Mouse (Mus musculus): ENCODE measurements around the gene Arvcf.
A peak's percentile ranks its signal among the peaks of the same experiment; 100 is the strongest.

Gene Arvcf

GRCm38 (mm10) chr16:18430641-18431212, 82.7 kb downstream of the Arvcf start:
- no peak for DNase-seq (ENCODE audit: low spot score)

DNA sequence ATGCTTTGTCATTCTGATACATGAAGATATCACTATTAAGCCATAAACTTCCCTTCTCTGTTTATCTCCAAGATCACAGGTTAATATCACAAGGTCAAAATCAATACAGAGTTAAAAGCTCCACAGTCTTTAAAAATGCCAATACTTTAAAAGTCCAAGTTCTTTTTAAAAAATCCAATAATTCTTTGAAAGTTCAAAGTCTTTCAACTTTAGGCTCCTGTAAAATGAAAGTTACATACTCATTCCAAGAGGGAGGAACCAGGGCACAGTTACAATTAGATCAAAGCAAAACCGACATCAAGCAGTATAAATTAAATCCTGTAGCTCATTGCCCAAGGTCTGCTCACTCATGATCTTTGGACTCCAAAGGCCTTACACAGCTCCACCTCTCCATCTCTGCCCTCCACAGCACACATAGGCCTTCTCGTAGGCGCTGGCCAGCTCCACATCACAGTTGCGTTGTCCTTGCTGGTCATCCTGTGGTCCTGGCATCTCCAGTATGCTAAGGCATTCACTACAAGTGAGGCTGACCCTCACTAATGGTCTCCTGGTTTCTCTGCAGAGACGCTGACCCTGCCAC, 85.4 kb downstream of the Arvcf start:
- no peak for DNase-seq (ENCODE audit: low spot score)

- DNase-seq (ENCODE audit: low spot score): no peak
These were observed 88.1 kb downstream of the Arvcf start for GRCm38 (mm10) chr16:18436128-18436527.

DNA sequence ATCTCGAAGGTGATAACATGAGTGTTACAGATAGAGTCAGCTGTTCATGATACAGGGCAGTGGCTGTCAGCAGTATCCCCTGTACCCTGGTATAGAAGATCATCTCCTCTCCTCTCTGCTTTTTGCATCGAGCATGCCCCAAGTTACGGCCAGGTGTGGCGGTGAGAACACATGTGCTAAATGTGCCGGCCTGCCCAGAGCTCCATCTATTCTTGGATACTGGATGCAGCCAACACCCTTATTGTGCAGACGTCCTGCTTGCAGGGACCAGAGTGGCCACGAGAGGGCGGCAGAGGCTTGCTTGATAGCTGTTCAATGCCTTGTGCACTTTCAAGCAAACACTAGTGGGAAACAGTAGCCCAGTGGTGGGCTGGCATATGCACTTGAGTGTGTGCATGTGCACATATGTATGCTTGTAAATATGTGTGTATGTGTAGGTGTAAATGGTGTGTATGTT, 95.4 kb downstream of the Arvcf start:
- DNase-seq (ENCODE audit: low spot score): peak; percentile 99

DNA sequence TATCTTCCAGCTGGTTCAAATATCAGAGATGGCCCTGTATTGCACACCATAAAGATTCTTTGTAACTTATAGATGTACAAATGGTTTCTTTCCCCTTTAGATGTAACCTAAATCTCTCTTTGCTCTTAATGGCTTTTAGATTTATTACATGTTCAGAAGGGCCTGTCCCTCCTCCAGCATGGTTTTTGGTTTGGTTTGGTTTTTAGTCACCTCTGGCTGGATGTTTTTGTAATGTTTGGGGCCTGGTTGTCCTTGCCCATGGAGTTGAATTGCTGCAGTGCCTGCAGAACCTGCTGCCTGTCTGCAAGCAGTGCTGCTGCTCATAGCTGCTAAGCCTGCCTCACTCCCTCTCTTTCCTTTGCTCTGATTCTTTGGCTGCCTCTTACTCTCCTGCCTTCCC, 99.3 kb downstream of the Arvcf start:
- no peak for DNase-seq (ENCODE audit: low spot score)

GRCm38 (mm10) chr16:18448104-18448503, 100.1 kb downstream of the Arvcf start:
- no peak for DNase-seq (ENCODE audit: low spot score)

- no peak for DNase-seq (ENCODE audit: low spot score)
These were observed 101.0 kb downstream of the Arvcf start for GRCm38 (mm10) chr16:18449005-18449404.

DNA sequence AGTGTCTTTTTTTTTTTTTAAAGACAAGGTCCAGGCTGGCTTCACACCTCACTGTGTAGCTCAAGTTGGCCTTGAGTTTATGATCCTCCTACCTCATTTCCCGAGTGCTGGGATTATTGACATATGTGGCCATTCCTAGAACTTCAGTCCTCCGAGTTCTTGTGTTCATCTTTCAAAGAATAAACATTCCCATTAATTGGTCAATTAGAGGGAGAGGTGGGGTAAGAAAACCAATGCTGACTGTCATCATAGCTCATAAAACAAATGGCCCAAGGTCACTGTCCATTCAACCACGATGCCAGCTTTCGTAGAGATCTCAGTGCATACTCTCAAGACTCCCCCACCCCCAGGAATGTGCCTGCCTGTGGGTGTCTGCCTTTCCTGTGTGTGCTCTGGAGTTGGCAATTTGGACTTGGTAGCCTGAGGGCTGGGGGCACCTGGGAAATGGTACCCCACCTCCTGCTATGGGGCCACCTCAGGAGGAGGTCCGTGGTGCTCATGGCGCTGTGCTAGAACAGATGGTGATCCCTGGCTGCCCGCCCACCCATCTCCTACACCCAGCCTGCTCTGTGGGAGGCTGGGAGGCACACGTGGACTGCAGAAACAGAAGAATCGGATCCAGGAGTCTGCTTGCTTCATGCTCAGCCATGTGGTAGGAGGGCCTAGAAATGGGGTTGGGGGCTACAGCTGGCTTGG, 103.7 kb downstream of the Arvcf start:
- no peak for DNase-seq (ENCODE audit: low spot score)

GRCm38 (mm10) chr16:18452361-18452862, 104.4 kb downstream of the Arvcf start:
- DNase-seq (ENCODE audit: low spot score): no peak

GRCm38 (mm10) chr16:18453846-18454245, 105.9 kb downstream of the Arvcf start:
- DNase-seq (ENCODE audit: low spot score): no peak

DNA sequence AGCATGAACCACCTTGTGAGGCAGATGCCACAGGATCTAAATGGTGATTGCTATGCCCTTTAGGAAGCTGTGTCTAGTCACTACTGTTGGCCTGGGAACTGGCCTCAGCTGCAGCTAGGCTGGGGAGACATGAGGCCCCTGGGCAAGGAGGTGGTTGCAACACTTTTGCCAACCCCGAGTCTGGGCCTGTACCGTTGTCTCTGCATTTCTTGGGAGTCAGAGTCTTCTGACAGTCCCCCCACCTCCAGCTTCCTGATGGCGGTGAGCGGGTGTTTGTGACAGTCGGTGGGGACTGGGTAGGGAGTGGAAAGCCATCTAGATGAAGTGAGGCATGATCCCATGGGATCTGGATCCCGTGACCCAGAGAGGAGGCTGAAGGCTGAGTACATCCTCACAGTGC, 107.4 kb downstream of the Arvcf start:
- DNase-seq (ENCODE audit: low spot score): no peak
